Mouse (Mus musculus) frontal cortex, postnatal 36 days (tissue): ENCODE data around the gene Fscn2.
A peak's percentile ranks its signal among the peaks of the same experiment; 100 is the strongest.
"Not testable (repeated sequence)": the region's sequence is repeated elsewhere in the genome, so short reads cannot be mapped to it uniquely, and the experiment has no call there.

Source experiments
- DNase-seq, 2 experiments: peaks; one replicate each; pipeline ENCODE4 v3.0.0; 2022; ENCODE audit warnings: low spot score in 2 of 2

The Fscn2 gene

GRCm38 (mm10) chr11:120346383-120347034 is 14.8 kb upstream of the Fscn2 start:
- DNase-seq = not testable (repeated sequence)

DNA sequence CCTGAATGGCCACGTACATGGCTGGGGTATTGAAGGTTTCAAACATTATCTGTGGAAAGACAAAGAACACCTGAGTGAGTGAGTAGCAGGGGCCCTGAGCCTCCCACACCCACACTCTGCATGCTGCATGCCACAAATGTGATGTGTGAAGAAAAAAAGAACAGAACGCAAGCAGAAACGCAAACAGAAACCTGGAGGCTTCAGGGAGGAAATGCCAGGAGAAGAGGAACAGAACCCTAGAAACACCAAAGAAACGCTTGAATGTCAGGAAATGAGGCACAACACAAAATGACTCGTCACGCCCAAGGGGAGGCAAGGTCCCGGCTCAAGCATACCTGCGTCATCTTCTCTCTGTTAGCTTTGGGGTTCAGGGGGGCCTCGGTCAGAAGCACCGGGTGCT is 14.0 kb upstream of the Fscn2 start:
- DNase-seq = no peak

DNA sequence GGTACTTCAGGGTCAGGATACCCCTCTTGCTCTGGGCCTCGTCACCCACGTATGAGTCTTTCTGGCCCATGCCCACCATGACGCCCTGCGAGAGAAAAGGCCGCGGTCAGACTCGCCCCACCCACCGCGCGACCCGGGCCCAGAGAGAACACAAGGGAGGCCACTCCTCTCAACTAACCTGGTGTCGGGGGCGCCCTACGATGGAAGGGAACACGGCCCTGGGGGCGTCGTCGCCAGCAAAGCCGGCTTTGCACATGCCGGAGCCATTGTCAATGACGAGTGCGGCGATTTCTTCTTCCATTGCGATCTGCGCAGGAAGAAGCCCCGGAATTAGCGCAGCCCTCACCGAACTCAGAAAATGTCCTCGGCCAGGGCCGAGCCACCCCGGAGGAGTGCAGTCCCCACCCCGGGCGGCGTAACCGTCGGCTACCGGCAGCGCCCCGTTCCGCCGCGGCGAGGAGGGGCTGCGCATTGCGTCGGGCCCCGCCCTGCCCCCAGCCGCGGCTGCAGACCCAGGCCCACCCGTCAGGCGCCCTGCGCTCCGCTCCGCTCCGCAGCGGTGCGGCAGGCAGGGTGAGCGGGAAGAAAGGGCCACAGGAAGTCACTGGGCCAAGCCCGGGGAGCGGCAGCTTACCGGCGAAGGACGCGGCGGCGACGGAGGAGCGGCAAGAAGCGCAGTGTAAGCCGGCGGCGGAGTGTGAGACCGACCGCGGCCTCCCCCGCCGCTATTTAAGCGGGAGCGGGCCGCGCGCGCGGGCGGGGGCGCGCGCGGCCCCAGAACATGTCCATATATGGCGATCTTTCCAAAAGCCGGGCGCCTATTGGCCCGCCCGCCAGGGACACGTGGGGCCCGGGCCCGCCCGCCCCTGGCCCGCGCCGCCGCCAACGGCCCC is 13.3 kb upstream of the Fscn2 start, which contains the start of gene Actg1:
Gene Actg1, minus strand, starts transcription at position 752 of the 893 bp plus-strand sequence.
- DNase-seq = peak; percentile 73 to 80

DNA sequence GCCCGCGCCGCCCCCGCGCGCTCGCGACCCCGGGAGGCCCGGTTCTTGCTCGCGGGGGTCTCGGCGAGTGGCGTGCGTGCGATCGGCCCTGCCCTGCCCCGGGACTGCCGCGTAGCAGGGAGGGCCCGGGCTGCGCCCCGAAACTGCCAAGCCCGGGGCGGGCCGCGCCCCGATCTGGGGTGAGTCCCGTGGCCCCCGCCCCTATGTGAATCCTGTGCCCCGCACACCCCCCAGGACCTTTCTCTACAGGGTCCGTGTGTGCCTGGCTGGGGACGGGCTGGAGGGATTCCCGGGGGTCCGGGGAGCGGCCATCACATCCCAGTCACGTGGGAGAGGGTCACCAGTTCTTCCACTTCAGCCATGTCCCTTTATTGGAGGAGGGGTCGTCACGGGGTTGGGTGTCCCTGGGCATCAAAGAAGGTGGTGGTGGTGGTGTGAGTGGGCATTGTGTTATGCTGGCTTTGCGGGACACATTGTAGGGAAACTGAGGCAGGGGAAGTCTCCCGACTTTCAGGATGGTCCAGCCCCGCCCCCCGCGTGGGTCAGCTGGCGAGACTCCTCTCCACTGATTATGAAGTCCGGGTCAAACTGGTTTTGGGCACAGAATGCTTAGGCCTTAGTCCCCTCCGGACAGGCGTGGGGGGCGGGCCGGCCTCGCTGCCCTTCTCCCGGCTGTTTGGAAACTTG is 12.5 kb upstream of the Fscn2 start:
- DNase-seq = peak in 1 of 2 experiments; percentile 46

GRCm38 (mm10) chr11:120349371-120349985 is 11.9 kb upstream of the Fscn2 start:
- DNase-seq = peak in 1 of 2 experiments; percentile 47

DNA sequence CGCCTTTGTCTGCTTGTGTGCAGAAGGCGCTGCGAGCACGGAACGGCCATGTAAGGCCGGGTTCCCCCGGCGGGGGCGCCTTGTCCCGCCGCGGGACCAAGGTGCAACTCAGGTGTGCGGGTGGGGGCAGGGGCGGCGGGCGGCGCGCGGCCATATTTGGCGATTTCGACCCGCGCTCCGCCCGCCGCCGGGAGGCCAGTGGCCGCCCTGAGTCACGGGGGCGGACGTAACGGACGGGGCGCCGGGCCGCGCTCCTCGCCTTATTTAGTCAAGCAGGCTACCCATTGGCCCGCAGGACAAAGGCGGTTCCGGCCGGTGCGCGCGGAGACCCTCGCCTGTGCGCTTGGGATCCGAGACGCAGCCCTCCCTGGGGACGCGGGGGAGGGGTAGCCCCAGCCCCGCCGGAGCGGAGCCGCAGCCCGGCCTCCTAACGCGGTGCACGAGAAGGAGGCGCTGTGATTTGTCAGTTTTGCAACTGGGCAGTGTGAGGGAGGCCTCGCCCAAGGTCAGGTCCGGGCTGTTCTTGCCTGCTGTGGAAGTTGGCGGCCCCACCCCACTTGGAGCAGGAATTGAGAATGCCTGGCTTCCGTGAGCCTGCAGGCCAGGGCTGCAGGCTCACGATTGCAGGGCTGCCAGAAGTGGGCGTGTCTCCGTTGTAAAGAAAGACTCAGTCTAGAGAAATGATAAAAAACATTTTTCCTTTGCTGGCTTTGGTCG is 11.2 kb upstream of the Fscn2 start:
- peak; percentile 67 to 77 for DNase-seq

DNA sequence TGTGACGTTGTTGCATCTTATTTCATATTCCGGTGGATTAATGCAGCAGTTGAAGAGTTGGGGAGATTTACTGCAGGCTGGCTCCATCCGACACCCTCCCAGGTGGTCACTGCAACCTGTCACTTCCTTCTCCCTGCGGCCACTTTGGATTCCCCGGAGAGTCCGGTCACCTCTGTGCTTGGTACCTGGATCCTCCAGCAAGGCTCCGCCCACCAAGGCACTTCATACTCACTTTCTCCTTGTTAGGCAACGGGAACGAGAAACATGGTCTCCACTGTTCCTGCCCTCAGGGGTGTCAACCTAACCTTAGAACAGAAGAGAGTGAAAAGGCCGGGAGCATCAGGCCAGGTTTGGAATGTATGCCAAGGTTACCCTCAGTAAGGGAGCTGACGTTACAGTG is 10.6 kb upstream of the Fscn2 start:
- DNase-seq = no peak

GRCm38 (mm10) chr11:120351250-120352092 is 9.9 kb upstream of the Fscn2 start:
- DNase-seq = no peak

DNA sequence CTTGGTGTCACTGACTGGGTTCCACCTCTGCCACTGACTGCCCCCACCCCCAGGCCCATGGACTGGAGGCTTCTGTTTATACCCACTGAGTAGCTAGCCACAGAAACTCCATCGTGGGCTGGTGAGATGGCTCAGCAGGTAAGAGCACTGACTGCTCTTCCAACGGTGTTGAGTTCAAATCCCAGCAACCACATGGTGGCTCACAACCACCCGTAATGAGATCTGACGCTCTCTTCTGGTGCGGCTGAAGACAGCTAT is 9.3 kb upstream of the Fscn2 start:
- not testable (repeated sequence) for DNase-seq

- no peak for DNase-seq
Measured at GRCm38 (mm10) chr11:120352571-120353290, 8.6 kb upstream of the Fscn2 start.

DNA sequence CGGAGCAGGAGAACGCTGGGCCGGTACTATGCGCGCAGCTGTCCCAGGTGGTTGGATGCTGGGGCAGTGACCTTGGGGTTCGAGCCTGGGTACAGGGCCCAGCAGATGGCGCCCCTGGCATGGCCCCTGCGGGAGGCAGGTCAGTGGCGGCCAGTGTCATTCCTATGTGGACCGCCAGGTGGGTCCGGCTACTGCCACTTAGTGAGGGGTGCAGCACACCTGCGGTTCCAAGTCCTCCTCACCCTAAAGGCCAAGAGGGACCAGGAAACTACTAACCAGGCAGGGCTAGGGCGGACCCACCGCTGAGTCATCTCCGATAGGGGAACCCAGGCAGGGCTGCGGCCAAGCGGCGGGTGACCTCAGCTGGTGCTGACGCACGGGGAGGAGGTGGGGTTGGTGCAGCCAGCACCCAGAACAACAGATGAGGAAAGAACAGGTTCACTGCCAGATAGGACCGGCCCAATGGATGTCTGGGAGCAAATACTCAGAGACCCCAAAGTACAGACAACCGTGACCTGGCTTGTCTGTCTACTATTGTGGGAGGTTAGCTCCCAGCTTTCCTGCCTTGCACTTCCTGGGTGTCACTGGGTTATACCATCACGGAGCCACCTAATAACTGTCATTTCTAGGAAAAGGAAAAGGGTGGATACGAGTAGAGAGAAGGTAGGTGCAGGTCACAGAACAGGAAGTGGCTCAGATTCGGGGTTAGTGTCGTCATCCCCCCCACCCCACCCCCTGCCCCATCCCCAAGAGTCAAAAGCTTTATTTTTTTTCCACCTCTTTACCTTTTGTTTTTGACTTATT is 7.6 kb upstream of the Fscn2 start:
- DNase-seq = no peak

DNA sequence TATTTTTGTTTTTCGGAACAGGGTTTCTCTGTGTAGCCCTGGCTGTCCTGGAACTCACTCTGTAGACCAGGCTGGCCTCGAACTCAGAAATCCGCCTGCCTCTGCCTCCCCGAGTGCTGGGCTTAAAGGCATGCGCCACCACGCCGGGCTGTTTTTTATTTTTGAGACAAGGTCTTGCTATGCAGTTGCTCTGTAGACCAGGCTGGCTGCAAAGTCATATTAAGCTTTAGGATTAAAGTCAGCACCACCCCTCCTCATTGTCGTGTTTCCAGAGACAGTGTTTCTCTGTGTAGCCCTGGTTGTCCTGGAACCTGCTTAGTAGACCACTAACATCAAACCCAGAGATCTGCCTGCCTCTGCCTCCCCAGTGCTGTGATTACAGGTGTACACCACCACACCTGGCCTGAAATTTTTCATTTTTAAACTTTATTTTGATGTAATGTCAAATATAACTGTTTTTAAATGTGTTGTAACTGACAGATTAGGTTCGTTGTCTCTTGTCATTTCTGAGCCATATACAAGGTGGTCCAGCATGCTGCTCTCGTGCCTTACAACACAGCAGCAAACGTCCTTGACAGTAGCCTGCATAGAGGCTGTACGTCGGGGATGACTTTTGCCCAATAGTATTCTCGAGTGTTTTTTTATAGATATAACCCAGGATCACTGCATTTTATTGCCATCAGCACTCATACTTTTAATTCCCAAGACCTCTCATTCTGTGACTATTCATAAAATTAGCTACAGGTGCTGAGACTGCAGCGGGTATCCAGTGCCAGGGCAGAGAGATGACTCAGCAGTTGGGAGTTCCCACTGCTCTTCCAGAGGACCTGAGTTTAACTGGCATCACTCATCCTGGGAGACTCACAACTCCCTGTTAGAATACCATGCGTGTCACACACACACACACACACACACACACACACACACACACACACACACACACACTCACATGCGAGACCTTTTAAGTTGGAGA is 6.7 kb upstream of the Fscn2 start:
- DNase-seq = no peak

GRCm38 (mm10) chr11:120355277-120356039 is 5.9 kb upstream of the Fscn2 start:
- no peak for DNase-seq

DNA sequence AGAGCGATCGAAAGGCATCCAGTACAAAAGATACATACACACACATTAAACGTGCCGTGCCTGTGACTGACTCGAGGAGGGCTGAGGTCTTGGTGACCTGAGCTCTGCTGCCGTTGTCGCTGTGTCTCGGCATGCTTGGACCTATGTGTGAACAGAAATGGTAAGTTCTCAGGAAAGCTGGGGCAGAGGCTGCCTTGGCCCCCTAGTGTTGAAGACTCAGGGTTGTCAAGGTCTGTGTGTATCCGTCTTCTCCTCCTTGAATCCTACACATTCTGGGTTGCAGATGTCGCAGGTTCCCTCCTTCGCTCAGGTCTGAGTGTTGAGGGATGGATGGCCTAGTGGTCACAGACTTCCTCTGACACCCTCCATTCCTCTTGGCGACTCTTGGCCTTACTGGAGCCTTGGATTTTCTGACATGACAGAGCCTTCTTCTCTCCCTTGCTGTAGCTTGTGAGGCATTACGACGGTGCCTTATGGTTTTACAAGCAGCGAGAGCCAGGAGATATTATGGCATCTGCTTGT is 5.0 kb upstream of the Fscn2 start:
- no peak for DNase-seq

DNA sequence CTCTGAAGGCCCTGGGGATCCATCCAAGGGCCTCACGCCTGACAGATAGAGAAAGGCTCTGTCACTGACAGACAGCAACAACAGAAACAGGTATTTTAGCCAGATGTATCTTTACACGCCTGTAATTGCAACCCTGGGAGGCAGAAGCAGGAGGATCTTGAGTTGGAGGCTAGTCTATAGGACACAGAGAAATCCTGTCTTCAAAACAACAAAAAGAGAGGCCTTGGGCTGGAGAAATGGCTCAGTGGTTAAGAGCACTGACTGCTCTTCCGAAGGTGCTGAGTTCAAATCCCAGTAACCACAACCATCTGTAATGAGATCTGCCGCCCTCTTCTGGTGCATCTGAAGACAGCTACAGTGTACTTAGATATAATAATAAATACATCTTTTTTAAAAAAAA is 4.4 kb upstream of the Fscn2 start:
- DNase-seq = no peak

DNA sequence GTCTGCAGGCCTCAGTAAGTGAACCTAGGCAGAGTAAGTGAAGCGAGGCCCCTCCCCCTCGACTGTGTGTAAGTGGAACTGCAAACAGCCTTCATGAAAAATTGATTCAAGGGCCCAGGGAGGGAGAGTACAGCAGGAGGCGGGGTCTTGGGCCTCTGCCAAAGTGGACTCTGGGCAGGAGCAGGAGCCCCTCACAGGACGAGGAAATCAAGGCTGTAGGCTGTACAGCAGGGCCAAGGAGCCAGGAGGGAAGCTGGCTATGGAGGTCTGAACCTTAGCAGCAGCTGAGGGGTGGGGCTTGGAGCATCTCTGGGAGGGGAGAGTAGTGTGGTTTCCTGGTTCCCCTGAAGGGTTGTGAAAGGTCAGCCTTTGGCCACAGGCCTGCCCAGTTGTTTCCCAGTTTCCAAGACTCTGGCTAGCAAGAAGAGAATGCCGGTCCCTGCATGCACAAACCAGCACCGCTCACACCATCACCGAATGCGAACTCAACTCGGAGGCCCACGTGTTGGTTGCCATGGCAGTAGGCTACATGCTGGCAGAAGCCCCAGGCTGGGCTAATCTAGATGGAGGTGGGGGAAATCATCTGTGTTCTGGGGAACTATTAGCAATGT is 3.4 kb upstream of the Fscn2 start:
- peak; percentile 71 to 85 for DNase-seq

GRCm38 (mm10) chr11:120359391-120359790 is 1.9 kb upstream of the Fscn2 start:
- no peak for DNase-seq
